Mouse (Mus musculus) CD4-positive helper T cell, adult 2 months (primary cell): ENCODE results near the gene Twf1.

Experiments
- DNase-seq: peaks from one replicate; pipeline ENCODE4 v3.0.0-alpha.2; 2012; ENCODE audit warnings: low read depth, missing footprints, low spot score

Twf1 gene

GRCm38 (mm10) chr15:94589219-94590075, at the start of gene Twf1:
Gene Twf1, minus strand, starts transcription at chr15:94589889.
- DNase-seq: peak; percentile 97

- DNase-seq: no peak
Measured at GRCm38 (mm10) chr15:94639126-94639525, 49.4 kb upstream of the Twf1 start.

- no peak for DNase-seq
Measured at GRCm38 (mm10) chr15:94638207-94638606, 48.5 kb upstream of the Twf1 start.

GRCm38 (mm10) chr15:94634524-94634923, 44.8 kb upstream of the Twf1 start:
- DNase-seq: no peak

GRCm38 (mm10) chr15:94630553-94630952, 40.9 kb upstream of the Twf1 start:
- no peak for DNase-seq

GRCm38 (mm10) chr15:94628830-94629601, 39.3 kb upstream of the Twf1 start, which contains the start of gene Tmem117:
Gene Tmem117, plus strand, starts transcription at chr15:94629232.
- no peak for DNase-seq

- DNase-seq: no peak
Measured at GRCm38 (mm10) chr15:94628463-94628829, 38.8 kb upstream of the Twf1 start.

GRCm38 (mm10) chr15:94620909-94621308, 31.2 kb upstream of the Twf1 start:
- no peak for DNase-seq

GRCm38 (mm10) chr15:94616036-94616435, 26.3 kb upstream of the Twf1 start:
- no peak for DNase-seq

- no peak for DNase-seq
Measured at GRCm38 (mm10) chr15:94607768-94608167, 18.1 kb upstream of the Twf1 start.

- no peak for DNase-seq
Measured at GRCm38 (mm10) chr15:94602441-94602840, 12.8 kb upstream of the Twf1 start.

- peak; percentile 74 for DNase-seq
Measured at GRCm38 (mm10) chr15:94601339-94601738, 11.7 kb upstream of the Twf1 start.

GRCm38 (mm10) chr15:94600145-94600707, 10.5 kb upstream of the Twf1 start:
- no peak for DNase-seq

- DNase-seq: no peak
Measured at GRCm38 (mm10) chr15:94593586-94593985, 3.9 kb upstream of the Twf1 start.

GRCm38 (mm10) chr15:94591356-94591755, 1.7 kb upstream of the Twf1 start:
- no peak for DNase-seq

- DNase-seq: no peak
Measured at GRCm38 (mm10) chr15:94590083-94590482, 394 bp upstream of the Twf1 start.

- no peak for DNase-seq
Measured at GRCm38 (mm10) chr15:94587826-94588715, 1.6 kb downstream of the Twf1 start.

GRCm38 (mm10) chr15:94584738-94585137, 5.0 kb downstream of the Twf1 start:
- DNase-seq: no peak

- no peak for DNase-seq
Measured at GRCm38 (mm10) chr15:94583153-94583552, 6.5 kb downstream of the Twf1 start.

GRCm38 (mm10) chr15:94582000-94582593, 7.6 kb downstream of the Twf1 start:
- no peak for DNase-seq
